13 mouse cellular contexts compared by ENCODE assay signal in the genomic region with DNA sequence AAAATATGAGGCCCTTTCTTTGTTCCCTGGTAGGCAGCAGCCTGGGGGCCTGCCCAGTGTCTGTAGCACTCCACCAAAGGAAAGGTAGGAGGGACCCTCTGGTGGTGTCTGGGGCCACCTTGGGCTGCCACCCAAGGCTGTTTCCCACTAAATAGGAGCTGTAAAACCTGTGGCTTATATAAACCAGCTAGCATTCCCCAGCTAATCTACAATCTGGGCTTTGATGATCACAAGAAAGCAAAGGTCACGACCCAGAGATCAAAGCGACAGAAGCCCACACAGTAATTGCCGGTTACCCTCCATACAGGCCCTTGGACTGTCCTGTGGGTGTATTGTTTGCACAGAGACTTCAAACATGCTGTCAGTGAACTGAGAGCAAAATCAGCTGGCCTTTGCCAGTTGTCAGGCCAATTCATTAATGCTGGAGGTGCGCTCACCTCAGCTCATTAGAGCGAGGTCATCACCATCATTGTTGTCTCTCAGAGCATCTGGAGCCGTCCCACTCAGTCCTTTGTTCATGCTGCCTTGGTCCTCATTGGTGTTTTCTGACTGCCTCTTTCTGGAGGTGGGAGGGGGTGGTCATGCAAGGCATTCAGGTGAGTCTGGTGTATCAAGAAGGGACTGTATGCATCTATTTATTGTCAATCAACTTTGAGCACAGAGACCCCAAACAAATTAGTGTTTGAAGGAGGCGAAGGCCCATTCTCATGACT.
DNase-seq lines count a peak whose midpoint lies in the region; ATAC-seq and TF ChIP-seq lines count a peak whose summit lies in the region.
"Had no signal": no experiment of that assay in that cellular context is flagged by ENCODE, and none has a peak within 500 bp of the region (broad histone marks: within the 10 kb centered on the region; RNA-seq: fewer than 3 reads in every experiment).

No protein-coding gene starts in this region.

- no peak for TF ChIP-seq CTCF in liver, adult 2 months (IDR thresholded peaks at IDR 0.05; ENCODE audit: low read depth, low read length)

- peak; percentile 52 for DNase-seq in hindbrain, embryonic 10.5 days (ENCODE audit: low spot score)
- peak; percentile 65 for DNase-seq in liver, adult 2 months (ENCODE audit: extremely low read depth, low read depth, low spot score)
- DNase-seq in spleen, adult 18-20 months = no peak
- DNase-seq in adrenal gland, postnatal 4 days (ENCODE audit: low spot score in 2 of 2) = no peak
- DNase-seq in lung, postnatal 4 days = no peak
- DNase-seq: adrenal gland, postnatal 25 days; B cell, adult 2 months; heart, postnatal 36 days; kidney, postnatal 25 days; lung, postnatal 36 days had no signal

- no peak overlapping the region for H3K4me2 ChIP-seq in hindbrain, embryonic 16.5 days (ENCODE audit: low read length)
- H3K4me2 ChIP-seq in midbrain, embryonic 13.5 days (replicated peaks) = no peak overlapping the region
- H3K4me2 ChIP-seq in midbrain, embryonic 15.5 days = no peak overlapping the region

- no peaks in the 10 kb centered on the region for H3K79me2 ChIP-seq in liver, adult 2 months (ENCODE audit: control insufficient read depth, insufficient read depth, low read length)

- H3K4me3 ChIP-seq in hindbrain, embryonic 10.5 days = no peak overlapping the region
- H3K4me3 ChIP-seq in hindbrain, embryonic 16.5 days (ENCODE audit: low read length) = no peak overlapping the region
- no peak overlapping the region for H3K4me3 ChIP-seq in midbrain, embryonic 13.5 days (replicated peaks)
- H3K4me3 ChIP-seq in midbrain, embryonic 15.5 days = no peak overlapping the region
- H3K4me3 ChIP-seq in liver, adult 2 months (ENCODE audit: insufficient read depth, low read depth, low read length) = no peak overlapping the region

- no peak for TF ChIP-seq POLR2A in liver, adult 2 months (IDR thresholded peaks at IDR 0.05; ENCODE audit: extremely low read depth, insufficient read depth, low read length)

- no peak for ATAC-seq in hindbrain, embryonic 16.5 days
- peak; percentile 73 for ATAC-seq in midbrain, embryonic 13.5 days
- no peak for ATAC-seq in midbrain, embryonic 15.5 days (replicated peaks)

- H3K9me3 ChIP-seq in hindbrain, embryonic 10.5 days = no peaks in the 10 kb centered on the region
- H3K9me3 ChIP-seq in hindbrain, embryonic 16.5 days (ENCODE audit: control insufficient read depth, low read length) = no peaks in the 10 kb centered on the region
- no peaks in the 10 kb centered on the region for H3K9me3 ChIP-seq in midbrain, embryonic 13.5 days
- no peaks in the 10 kb centered on the region for H3K9me3 ChIP-seq in midbrain, embryonic 15.5 days

- H3K36me3 ChIP-seq in hindbrain, embryonic 10.5 days = no peaks in the 10 kb centered on the region
- no peaks in the 10 kb centered on the region for H3K36me3 ChIP-seq in hindbrain, embryonic 16.5 days (ENCODE audit: control insufficient read depth, insufficient read depth, low read length)
- no peaks in the 10 kb centered on the region for H3K36me3 ChIP-seq in midbrain, embryonic 13.5 days
- no peaks in the 10 kb centered on the region for H3K36me3 ChIP-seq in midbrain, embryonic 15.5 days (replicated peaks)
- no peaks in the 10 kb centered on the region for H3K36me3 ChIP-seq in liver, adult 2 months (ENCODE audit: control insufficient read depth, insufficient read depth, low read length)

- no peak overlapping the region for H3K9ac ChIP-seq in hindbrain, embryonic 16.5 days (ENCODE audit: low read depth, low read length)
- no peak overlapping the region for H3K9ac ChIP-seq in midbrain, embryonic 13.5 days (replicated peaks)
- H3K9ac ChIP-seq in midbrain, embryonic 15.5 days = no peak overlapping the region
- no peak overlapping the region for H3K9ac ChIP-seq in liver, adult 2 months (ENCODE audit: low read depth, low read length)

- peaks cover 22% of the 10 kb centered on the region for H3K4me1 ChIP-seq in hindbrain, embryonic 10.5 days (replicated peaks)
- H3K4me1 ChIP-seq in hindbrain, embryonic 16.5 days (ENCODE audit: control insufficient read depth, insufficient read depth, low read depth, low read length) = no peaks in the 10 kb centered on the region
- no peaks in the 10 kb centered on the region for H3K4me1 ChIP-seq in midbrain, embryonic 13.5 days (replicated peaks)
- no peaks in the 10 kb centered on the region for H3K4me1 ChIP-seq in midbrain, embryonic 15.5 days
- H3K4me1 ChIP-seq in liver, adult 2 months (ENCODE audit: control insufficient read depth, insufficient read depth, low read length) = peaks cover 7% of the 10 kb centered on the region; the same call in 1 of the 2 replicates

- peaks cover 20% of the 10 kb centered on the region; the same call in 1 of the 2 replicates for H3K27me3 ChIP-seq in hindbrain, embryonic 10.5 days (ENCODE audit: insufficient read depth, poor library complexity, severe bottlenecking)
- H3K27me3 ChIP-seq in hindbrain, embryonic 16.5 days (replicated peaks; ENCODE audit: control insufficient read depth, insufficient read depth, low read length) = no peaks in the 10 kb centered on the region
- H3K27me3 ChIP-seq in midbrain, embryonic 13.5 days = peaks cover 5% of the 10 kb centered on the region; the same call in 1 of the 2 replicates
- H3K27me3 ChIP-seq in midbrain, embryonic 15.5 days (replicated peaks) = 0 out of 2 replicates have a peak, but pooled peaks cover 7% of the 10 kb centered on the region
- no peaks in the 10 kb centered on the region for H3K27me3 ChIP-seq in liver, adult 2 months (ENCODE audit: control insufficient read depth, insufficient read depth, low read length)

- peak overlapping the region; percentile 41; the same call in 1 of the 2 replicates for H3K27ac ChIP-seq in hindbrain, embryonic 10.5 days
- H3K27ac ChIP-seq in hindbrain, embryonic 16.5 days (ENCODE audit: low read depth, low read length) = no peak overlapping the region
- H3K27ac ChIP-seq in midbrain, embryonic 13.5 days = no peak overlapping the region
- H3K27ac ChIP-seq in midbrain, embryonic 15.5 days = no peak overlapping the region
- no peak overlapping the region for H3K27ac ChIP-seq in liver, adult 2 months (replicated peaks; ENCODE audit: insufficient read depth, low read depth, low read length)

- WGBS in hindbrain, embryonic 10.5 days = 25% methylated on average over 7 of the region's 7 CpGs
- WGBS in hindbrain, embryonic 16.5 days = 28% methylated on average over 7 of the region's 7 CpGs
- WGBS in midbrain, embryonic 13.5 days = 25% methylated on average over 7 of the region's 7 CpGs
- WGBS in midbrain, embryonic 15.5 days = 34% methylated on average over 7 of the region's 7 CpGs
- WGBS in liver, adult 2 months = 41% methylated on average over 7 of the region's 7 CpGs

Comparison
In these comparisons a context has a peak if more than half of its experiments do, and no peak if none do; other contexts are left out.
1. DNase-seq: peak in hindbrain, embryonic 10.5 days (single experiment) and liver, adult 2 months (single experiment); none in spleen, adult 18-20 months (0 of 2), adrenal gland, postnatal 4 days (0 of 2) and lung, postnatal 4 days (0 of 2).